ENCODE assay signal across 8 mouse cellular contexts in genomic region chr14:55745180-55745860, GRCm38 (mm10). TPM values are rescaled to one million over a fixed set of nuclear protein-coding genes. Genes with fewer than 3 reads are reported as not detected.
DNase-seq lines count a peak whose midpoint lies in the region; ATAC-seq and TF ChIP-seq lines count a peak whose summit lies in the region.

Gene Dhrs1, minus strand, starts transcription at chr14:55745690.
Gene Nop9, plus strand, starts transcription at chr14:55745693.

- TF ChIP-seq CTCF in MEL (IDR thresholded peaks at IDR 0.05 in 2 of 3, conservative IDR thresholded peaks at IDR 0.05 in 1 of 3; ENCODE audit: control insufficient read depth in 1 of 3, insufficient read depth in 1 of 3, low read depth in 2 of 3, low read length in 3 of 3, poor library complexity in 1 of 3, severe bottlenecking in 1 of 3) = no peak
- no peak for TF ChIP-seq CTCF in olfactory bulb, adult 2 months (IDR thresholded peaks at IDR 0.05; ENCODE audit: insufficient read depth, low read depth, low read length)

- no peaks in the 10 kb centered on the region for H3K27me3 ChIP-seq in MEL (ENCODE audit: control insufficient read depth in 1 of 2, insufficient read depth in 2 of 2, low read length in 2 of 2)
- H3K27me3 ChIP-seq in lung, embryonic 15.5 days = no peaks in the 10 kb centered on the region

- H3K36me3 ChIP-seq in MEL (ENCODE audit: control insufficient read depth in 1 of 2, insufficient read depth in 2 of 2, low read length in 2 of 2) = peaks cover 10 to 11% of the 10 kb centered on the region in 2 experiments; a peak in 3 of 4 replicates
- H3K36me3 ChIP-seq in lung, embryonic 15.5 days = peaks cover 24% of the 10 kb centered on the region

- DNase-seq in MEL (ENCODE audit: low read depth, low spot score) = peak; percentile 92
- DNase-seq in cerebellum, adult 8-10 months = peak; percentile 78
- DNase-seq in forelimb bud, embryonic 11.5 days (ENCODE audit: low read depth, low spot score) = peak; percentile 80
- DNase-seq in heart, postnatal 4 days = peak; percentile 91
- peak; percentile 75 to 79 for DNase-seq in layer of hippocampus, adult 8-10 months (ENCODE audit: low spot score in 2 of 2)
- DNase-seq in thymus, adult 18-20 months = peak; percentile 75

- H3K9me3 ChIP-seq in MEL (replicated peaks; ENCODE audit: insufficient read depth, low read length) = no peaks in the 10 kb centered on the region
- no peaks in the 10 kb centered on the region for H3K9me3 ChIP-seq in lung, embryonic 15.5 days

- peaks cover 22% of the 10 kb centered on the region for H3K79me2 ChIP-seq in MEL (ENCODE audit: control insufficient read depth, insufficient read depth, low read length, poor library complexity)

- H3K4me3 ChIP-seq in MEL (ENCODE audit: control insufficient read depth in 1 of 2, insufficient read depth in 1 of 2, low read depth in 2 of 2, low read length in 2 of 2) = peak within 1 kb of the TSS; percentile 94 to 99
- H3K4me3 ChIP-seq in lung, embryonic 15.5 days = peak within 1 kb of the TSS; percentile 73
- peak within 1 kb of the TSS; percentile 88 for H3K4me3 ChIP-seq in olfactory bulb, adult 2 months (ENCODE audit: insufficient read depth, low read depth, low read length)

- H3K9ac ChIP-seq in MEL (ENCODE audit: control insufficient read depth, low read depth, low read length, poor library complexity, severe bottlenecking) = peak within 1 kb of the TSS; percentile 97
- H3K9ac ChIP-seq in lung, embryonic 15.5 days = peak within 1 kb of the TSS; percentile 78

- peak within 1 kb of the TSS; percentile 74 for H3K27ac ChIP-seq in MEL (ENCODE audit: control insufficient read depth, low read depth, low read length)
- peak within 1 kb of the TSS; percentile 16; the same call in 1 of the 2 replicates for H3K27ac ChIP-seq in lung, embryonic 15.5 days
- no peak within 1 kb of the TSS for H3K27ac ChIP-seq in olfactory bulb, adult 2 months (ENCODE audit: insufficient read depth, low read depth, low read length)

- H3K4me2 ChIP-seq in lung, embryonic 15.5 days = peak within 1 kb of the TSS; percentile 92

- ATAC-seq in lung, embryonic 15.5 days (ENCODE audit: borderline replicate concordance, extremely low read depth, low FRiP score, low TSS enrichment) = peak; percentile 87

- under 1% methylated on average over 48 of the region's 48 CpGs for WGBS in lung, embryonic 15.5 days
- under 1% methylated on average over 48 of the region's 48 CpGs for WGBS in olfactory bulb, adult 2 months

- no peak for TF ChIP-seq RAD21 in MEL (IDR thresholded peaks at IDR 0.05; ENCODE audit: low read depth, low read length)

- TF ChIP-seq POLR2A in MEL (IDR thresholded peaks at IDR 0.05; ENCODE audit: control insufficient read depth in 1 of 2, insufficient read depth in 1 of 2, low read depth in 1 of 2, low read length in 2 of 2, poor library complexity in 1 of 2) = peak; percentile 76 to 91; a peak in 3 of 4 replicates
- TF ChIP-seq POLR2A in olfactory bulb, adult 2 months (IDR thresholded peaks at IDR 0.05; ENCODE audit: insufficient read depth, low read depth, low read length) = 0 out of 2 replicates have a peak, but pooled peaks have one; percentile 52

- no peak for TF ChIP-seq EP300 in MEL (IDR thresholded peaks at IDR 0.05; ENCODE audit: low read depth in 1 of 2, low read length in 2 of 2)

- H3K4me1 ChIP-seq in MEL (ENCODE audit: control insufficient read depth in 1 of 2, insufficient read depth in 2 of 2, low read length in 2 of 2) = peaks cover 3 to 18% of the 10 kb centered on the region in 2 experiments; a peak in 2 of 4 replicates
- peaks cover 30% of the 10 kb centered on the region for H3K4me1 ChIP-seq in lung, embryonic 15.5 days
- H3K4me1 ChIP-seq in olfactory bulb, adult 2 months (ENCODE audit: control insufficient read depth, insufficient read depth, low read length) = peaks cover 12% of the 10 kb centered on the region

TF ChIP-seq in MEL, 35 proteins besides CTCF, POLR2A, EP300 and RAD21:
- TF ChIP-seq ZMIZ1 (IDR thresholded peaks at IDR 0.05; ENCODE audit: low read depth, low read length) = peak; percentile 49; the same call in 1 of the 2 replicates
- peak; percentile 39; the same call in 1 of the 2 replicates for TF ChIP-seq MAX (IDR thresholded peaks at IDR 0.05; ENCODE audit: low read length)
- TF ChIP-seq POLR2AphosphoS2 (IDR thresholded peaks at IDR 0.05; ENCODE audit: low read length) = peak; percentile 55; the same call in 1 of the 2 replicates
- TF ChIP-seq BHLHE40 (IDR thresholded peaks at IDR 0.05; ENCODE audit: borderline replicate concordance, low read depth, low read length) = no peak
- TF ChIP-seq HCFC1 (IDR thresholded peaks at IDR 0.05; ENCODE audit: low read depth, low read length) = peak; percentile 84
- TF ChIP-seq MXI1 (IDR thresholded peaks at IDR 0.05; ENCODE audit: low read depth, low read length) = peak; percentile 87
- TF ChIP-seq NELFE (IDR thresholded peaks at IDR 0.05; ENCODE audit: low read depth, low read length) = peak; percentile 67; the same call in 1 of the 2 replicates
- peak; percentile 68; the same call in 1 of the 2 replicates for TF ChIP-seq SIN3A (IDR thresholded peaks at IDR 0.05; ENCODE audit: low read length)
- peak; percentile 5; the same call in 1 of the 2 replicates for TF ChIP-seq TCF12 (IDR thresholded peaks at IDR 0.05; ENCODE audit: low read depth, low read length)
- peak; percentile 75 for TF ChIP-seq ELF1 (IDR thresholded peaks at IDR 0.05; ENCODE audit: low read depth, low read length)
- no peak for TF ChIP-seq GATA1 (IDR thresholded peaks at IDR 0.05; ENCODE audit: low read depth, low read length)

RNA-seq across cellular contexts. Expression of gene Dhrs1, which starts in this region (rescaled TPM):
- total RNA-seq in MEL (2012; rRNA removed) = 20.0 and 21.7 TPM in 2 replicates
- polyA plus RNA-seq in MEL (2012; ENCODE audit: insufficient read depth in 1 of 2, insufficient read length in 2 of 2, low read depth in 1 of 2, low replicate concordance in 2 of 2, missing spikeins in 1 of 2) = 10 to 100 TPM in 1 of 2 experiments, not detected in 1; 48.8 TPM
- 10 to 100 TPM; 46.0 to 51.4 TPM for total RNA-seq in heart, postnatal 4 days (2021)
- total RNA-seq in layer of hippocampus, adult 8-10 months (2022) = 100 to 1,000 TPM in 3 of 4 experiments, 10 to 100 TPM in 1; 86.6 to 148 (median 116) TPM
- 86.7 and 88.4 TPM in 2 replicates for polyA plus RNA-seq in lung, embryonic 15.5 days (2015; fragmentation: Nextera tagmentation; extraction: Ambion mirVana)
- polyA plus RNA-seq in olfactory bulb, adult 2 months (2012; ENCODE audit: insufficient read depth, insufficient read length, low replicate concordance, missing spikeins) = not detected in 2 replicates

RNA-seq across cellular contexts. Expression of gene Nop9, which starts in this region (rescaled TPM):
- total RNA-seq in MEL (2012; rRNA removed) = 46.1 and 47.8 TPM in 2 replicates
- 100 to 1,000 TPM in 1 of 2 experiments, not detected in 1; 112 TPM for polyA plus RNA-seq in MEL (2012; ENCODE audit: insufficient read depth in 1 of 2, insufficient read length in 2 of 2, low read depth in 1 of 2, low replicate concordance in 2 of 2, missing spikeins in 1 of 2)
- total RNA-seq in heart, postnatal 4 days (2021) = 10 to 100 TPM; 17.8 to 18.3 TPM
- total RNA-seq in layer of hippocampus, adult 8-10 months (2022) = 10 to 100 TPM; 11.8 to 14.0 (median 13.1) TPM
- polyA plus RNA-seq in lung, embryonic 15.5 days (2015; fragmentation: Nextera tagmentation; extraction: Ambion mirVana) = 39.2 and 41.4 TPM in 2 replicates
- polyA plus RNA-seq in olfactory bulb, adult 2 months (2012; ENCODE audit: insufficient read depth, insufficient read length, low replicate concordance, missing spikeins) = not detected in 2 replicates
